Mouse (Mus musculus): Measurements from ENCODE around the gene 4930452B06Rik.

DNA sequence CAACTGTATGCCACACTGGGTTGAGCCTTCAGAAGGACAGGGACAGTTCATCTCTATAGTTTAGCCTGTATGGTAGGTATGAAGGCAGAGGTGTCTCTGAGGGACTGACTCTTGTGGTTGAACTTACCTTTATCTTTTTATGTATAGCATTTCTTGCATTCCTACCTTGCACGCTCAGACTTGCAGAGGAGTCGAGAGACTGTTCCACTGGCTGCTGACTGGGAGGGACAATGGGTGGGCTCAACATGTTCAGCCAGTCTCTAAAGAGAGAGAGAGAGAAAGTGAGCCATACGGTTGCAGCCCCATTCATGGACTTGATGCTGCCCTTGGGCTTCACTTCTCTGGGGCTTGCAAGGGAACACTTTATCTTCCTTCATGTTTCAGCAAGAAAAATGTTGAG lies 223.3 kb downstream of the 4930452B06Rik start:
- TF ChIP-seq CTCF (IDR thresholded peaks at IDR 0.05; ENCODE audit: low read depth, low read length) (no peak), POLR2A (IDR thresholded peaks at IDR 0.05; ENCODE audit: borderline replicate concordance, low read depth, low read length) (no peak)
